Mouse (Mus musculus) C2C12 (cell line): ENCODE results near the gene Nr1h3. TPM values are rescaled to one million over a fixed set of nuclear protein-coding genes. Genes with fewer than 3 reads are reported as not detected.
A peak's percentile ranks its signal among the peaks of the same experiment; 100 is the strongest.

Source experiments
- H3K27me3 ChIP-seq: one replicate; pipeline ENCODE4 v1.6.1; 2011; ENCODE audit not compliant: control insufficient read depth, insufficient read depth, insufficient read length
- H3K36me3 ChIP-seq: one replicate; pipeline ENCODE4 v1.6.1; 2011; ENCODE audit not compliant: control insufficient read depth, insufficient read depth
- H3K4me3 ChIP-seq: one replicate; pipeline ENCODE4 v1.5.1; 2011; ENCODE audit warnings: mild to moderate bottlenecking, control low read depth; ENCODE audit not compliant: poor library complexity, insufficient read depth, severe bottlenecking
- H3K79me2 ChIP-seq: one replicate; pipeline ENCODE4 v1.6.1; 2011; ENCODE audit not compliant: control insufficient read depth, insufficient read depth
- H3K79me3 ChIP-seq: one replicate; pipeline ENCODE4 v1.6.1; 2011; ENCODE audit warnings: low read depth, control low read depth
- H3ac ChIP-seq: one replicate; pipeline ENCODE3; 2011; ENCODE audit warnings: low read depth; ENCODE audit not compliant: control insufficient read depth, insufficient read length
- CEBPB ChIP-seq: IDR thresholded peaks from one replicate; pipeline ENCODE4 v1.6.1; 2011; ENCODE audit warnings: low read depth, mild to moderate bottlenecking, control low read depth, moderate library complexity
- CTCF ChIP-seq: IDR thresholded peaks from one replicate; pipeline ENCODE4 v1.5.1; 2011; ENCODE audit not compliant: control insufficient read depth, insufficient read depth, insufficient read length
- FOSL1 ChIP-seq: IDR thresholded peaks from one replicate; pipeline ENCODE4 v1.8.0; 2011; ENCODE audit warnings: mild to moderate bottlenecking, low read length; ENCODE audit not compliant: poor library complexity, insufficient read depth, severe bottlenecking
- MAX ChIP-seq: IDR thresholded peaks from one replicate; pipeline ENCODE4 v1.6.1; 2011; ENCODE audit warnings: mild to moderate bottlenecking, control low read depth
- MYOD1 ChIP-seq: IDR thresholded peaks from one replicate; pipeline ENCODE4 v1.6.1; 2011; ENCODE audit warnings: low read depth; ENCODE audit not compliant: control insufficient read depth, insufficient read length
- MYOG ChIP-seq: IDR thresholded peaks from one replicate; pipeline ENCODE4 v1.6.1; 2011; ENCODE audit not compliant: control insufficient read depth, insufficient read length; ENCODE audit errors: extremely low read depth
- USF1 ChIP-seq: IDR thresholded peaks from one replicate; pipeline ENCODE4 v1.6.1; 2011; ENCODE audit warnings: low read depth, mild to moderate bottlenecking, control low read depth, moderate library complexity
- long read RNA-seq, 2 experiments: library from polyadenylated mRNA; unstranded; transcript quantifications; one replicate each; pipeline ENCODE4 v2.0.0; 2019 to 2020
- polyA plus RNA-seq: library from polyadenylated mRNA; unstranded; fragments of >200 nt; fragmentation: generic; extraction: Trizol; gene quantifications from one replicate; pipeline ENCODE4 v1.2.1, GENCODE M21; 2012; ENCODE audit warnings: missing spikeins

Gene Nr1h3
- 0.21 TPM for polyA plus RNA-seq
- long read RNA-seq, experiment 1 = 0 reads
- long read RNA-seq, experiment 2, partial matches to known transcripts = 0 of 5 reads
- long read RNA-seq, experiment 2, other reads (novel, unspliced or antisense) = 1 of 5 reads

DNA sequence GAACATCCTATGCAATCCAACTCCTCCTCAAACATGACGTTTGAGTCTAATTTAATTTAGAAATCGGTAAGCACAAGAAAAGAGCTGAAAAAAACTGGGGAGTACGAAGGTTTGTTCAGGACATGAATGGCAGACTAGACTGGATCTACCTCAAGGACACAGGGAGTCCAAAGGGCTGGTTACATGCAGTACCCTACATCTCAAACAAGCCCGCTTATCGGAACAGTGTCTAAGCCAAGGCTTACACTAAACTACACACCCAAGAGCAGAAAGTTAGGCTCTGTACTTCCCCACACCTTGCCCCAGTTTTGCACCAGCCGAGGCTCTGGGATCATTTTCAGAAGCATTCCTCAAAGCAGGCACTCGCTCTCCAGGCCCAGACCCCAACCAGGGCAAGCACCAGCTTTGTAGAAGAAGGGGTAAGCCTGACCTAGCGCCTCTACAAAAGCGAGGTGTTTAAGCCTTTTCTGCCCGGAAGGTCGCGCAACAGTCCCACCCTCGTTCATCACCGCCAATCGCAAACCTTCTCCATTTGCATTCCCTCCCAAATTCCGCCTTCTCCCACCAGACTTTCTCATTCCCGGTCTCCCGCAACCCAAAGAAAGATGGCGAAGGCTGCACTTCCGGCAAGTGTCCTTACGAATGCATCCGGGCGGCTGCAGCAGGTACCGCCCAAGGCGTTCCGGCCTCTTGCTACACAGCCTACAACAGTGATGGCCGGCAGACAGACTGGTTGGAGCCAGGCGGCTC lies at the start of gene Nr1h3, which contains the start of gene Acp2:
Gene Nr1h3 (minus strand): TSS at position 613 of the 750 bp plus-strand sequence.
Gene Acp2 (plus strand): TSS at position 664 of the 750 bp plus-strand sequence.
- Histone ChIP-seq H3K79me2 (peaks cover 6% of the 10 kb centered on the region), H3K36me3 (peaks cover 17% of the 10 kb centered on the region), H3ac (peak within 1 kb of the TSS; percentile 88), H3K4me3 (peak within 1 kb of the TSS; percentile 80), H3K27me3 (no peaks in the 10 kb centered on the region), H3K79me3 (no peaks in the 10 kb centered on the region)
- no peak for TF ChIP-seq MYOD1
- no peak for TF ChIP-seq CTCF
- peak; percentile 42 for TF ChIP-seq CEBPB
- no peak for TF ChIP-seq USF1
- no peak for TF ChIP-seq MYOG
- TF ChIP-seq FOSL1 = no peak

- no peak overlapping the region for H3K4me3 ChIP-seq
- no peak for TF ChIP-seq MYOG
- no peak for TF ChIP-seq MYOD1
- no peak for TF ChIP-seq CEBPB
- no peak for TF ChIP-seq CTCF
- TF ChIP-seq MAX = no peak
- TF ChIP-seq FOSL1 = no peak
- TF ChIP-seq USF1 = no peak
- no peaks in the 10 kb centered on the region for H3K79me2 ChIP-seq
- H3K27me3 ChIP-seq = no peaks in the 10 kb centered on the region
- H3K36me3 ChIP-seq = no peaks in the 10 kb centered on the region
- no peak overlapping the region for H3ac ChIP-seq
- no peaks in the 10 kb centered on the region for H3K79me3 ChIP-seq
Measured at GRCm38 (mm10) chr2:91252001-91252400, 49.4 kb upstream of the Nr1h3 start.

DNA sequence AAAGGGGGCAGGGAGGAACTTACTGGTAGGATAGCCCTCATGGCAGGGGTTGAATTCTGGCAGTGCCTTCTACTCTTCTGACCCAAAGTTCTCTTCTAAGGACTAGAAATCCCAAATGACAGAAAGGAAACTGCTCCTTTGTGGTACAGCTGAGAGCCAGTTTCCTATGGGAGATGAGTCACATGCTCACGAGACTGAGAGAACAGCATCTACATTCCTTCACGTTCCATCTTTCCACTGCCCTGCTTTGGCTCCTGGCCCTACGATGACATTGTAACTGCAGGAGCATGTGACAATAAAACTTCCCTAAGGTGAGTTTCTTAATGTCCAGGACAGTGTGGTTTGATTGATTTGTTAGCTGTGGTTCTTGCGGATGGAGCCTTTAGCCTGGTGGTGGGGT lies 45.7 kb upstream of the Nr1h3 start:
- H3K79me3 ChIP-seq = no peaks in the 10 kb centered on the region
- H3K27me3 ChIP-seq = no peaks in the 10 kb centered on the region
- H3ac ChIP-seq = no peak overlapping the region
- no peaks in the 10 kb centered on the region for H3K36me3 ChIP-seq
- no peaks in the 10 kb centered on the region for H3K79me2 ChIP-seq
- no peak overlapping the region for H3K4me3 ChIP-seq
- TF ChIP-seq CEBPB (no peak), USF1 (peak; percentile 32), CTCF (no peak)

DNA sequence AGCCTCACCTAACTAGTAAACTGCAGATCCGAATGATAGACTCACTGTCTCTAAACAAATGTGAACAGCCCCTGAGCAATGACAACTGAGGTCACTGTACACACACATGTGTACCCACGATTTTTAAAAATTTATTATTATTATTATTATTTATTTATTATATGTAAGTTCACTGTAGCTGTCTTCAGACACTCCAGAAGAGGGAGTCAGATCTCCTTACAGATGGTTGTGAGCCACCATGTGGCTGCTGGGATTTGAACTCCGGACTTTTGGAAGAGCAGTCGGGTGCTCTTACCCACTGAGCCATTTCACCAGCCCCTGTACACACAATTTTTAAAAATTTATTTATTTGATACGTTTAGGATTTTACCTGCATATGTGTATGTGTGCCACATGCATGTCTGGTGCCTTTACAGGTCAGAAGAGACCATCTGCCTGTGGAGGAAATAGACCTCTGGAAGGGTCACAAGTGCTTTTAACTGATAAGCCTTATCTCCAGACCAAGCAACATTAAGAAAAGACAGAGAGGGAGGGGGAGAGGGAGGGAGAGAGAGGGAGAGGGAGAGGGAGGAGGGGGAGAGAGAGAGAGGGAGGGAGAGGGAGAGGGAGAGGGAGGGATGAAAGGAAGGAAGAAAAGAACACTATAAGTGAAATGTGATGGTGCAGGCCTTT lies 42.1 kb upstream of the Nr1h3 start:
- Histone ChIP-seq H3K79me2 (no peaks in the 10 kb centered on the region), H3K27me3 (no peaks in the 10 kb centered on the region), H3ac (no peak overlapping the region), H3K79me3 (no peaks in the 10 kb centered on the region), H3K36me3 (no peaks in the 10 kb centered on the region), H3K4me3 (no peak overlapping the region)
- TF ChIP-seq USF1 = no peak
- no peak for TF ChIP-seq MYOD1
- no peak for TF ChIP-seq FOSL1
- TF ChIP-seq MYOG = no peak
- no peak for TF ChIP-seq MAX
- no peak for TF ChIP-seq CEBPB
- no peak for TF ChIP-seq CTCF

- H3K27me3 ChIP-seq = no peaks in the 10 kb centered on the region
- no peak overlapping the region for H3ac ChIP-seq
- H3K79me2 ChIP-seq = no peaks in the 10 kb centered on the region
- no peak overlapping the region for H3K4me3 ChIP-seq
- no peak for TF ChIP-seq MAX
- no peak for TF ChIP-seq FOSL1
- TF ChIP-seq MYOD1 = no peak
- no peak for TF ChIP-seq CTCF
- TF ChIP-seq MYOG = no peak
- TF ChIP-seq USF1 = no peak
- no peak for TF ChIP-seq CEBPB
- no peaks in the 10 kb centered on the region for H3K79me3 ChIP-seq
- H3K36me3 ChIP-seq = no peaks in the 10 kb centered on the region
Measured at GRCm38 (mm10) chr2:91243416-91243815, 40.8 kb upstream of the Nr1h3 start.
